Mouse (Mus musculus): Measurements from ENCODE around the gene 5430402E10Rik.
A peak's percentile ranks its signal among the peaks of the same experiment; 100 is the strongest.
"Not testable (repeated sequence)": the region's sequence is repeated elsewhere in the genome, so short reads cannot be mapped to it uniquely, and the experiment has no call there.

Gene 5430402E10Rik

GRCm38 (mm10) chrX:77924962-77925361, at the start of gene 5430402E10Rik:
TSS of gene 5430402E10Rik (minus strand) at chrX:77925062.
- not testable (repeated sequence) for DNase-seq (ENCODE audit: extremely low read depth, low read depth)

GRCm38 (mm10) chrX:77880033-77880432, 44.8 kb downstream of the 5430402E10Rik start:
- peak; percentile 11 for DNase-seq (ENCODE audit: extremely low read depth, low read depth)
